Mouse (Mus musculus): ENCODE data around the gene Foxf2.

The Foxf2 gene

DNA sequence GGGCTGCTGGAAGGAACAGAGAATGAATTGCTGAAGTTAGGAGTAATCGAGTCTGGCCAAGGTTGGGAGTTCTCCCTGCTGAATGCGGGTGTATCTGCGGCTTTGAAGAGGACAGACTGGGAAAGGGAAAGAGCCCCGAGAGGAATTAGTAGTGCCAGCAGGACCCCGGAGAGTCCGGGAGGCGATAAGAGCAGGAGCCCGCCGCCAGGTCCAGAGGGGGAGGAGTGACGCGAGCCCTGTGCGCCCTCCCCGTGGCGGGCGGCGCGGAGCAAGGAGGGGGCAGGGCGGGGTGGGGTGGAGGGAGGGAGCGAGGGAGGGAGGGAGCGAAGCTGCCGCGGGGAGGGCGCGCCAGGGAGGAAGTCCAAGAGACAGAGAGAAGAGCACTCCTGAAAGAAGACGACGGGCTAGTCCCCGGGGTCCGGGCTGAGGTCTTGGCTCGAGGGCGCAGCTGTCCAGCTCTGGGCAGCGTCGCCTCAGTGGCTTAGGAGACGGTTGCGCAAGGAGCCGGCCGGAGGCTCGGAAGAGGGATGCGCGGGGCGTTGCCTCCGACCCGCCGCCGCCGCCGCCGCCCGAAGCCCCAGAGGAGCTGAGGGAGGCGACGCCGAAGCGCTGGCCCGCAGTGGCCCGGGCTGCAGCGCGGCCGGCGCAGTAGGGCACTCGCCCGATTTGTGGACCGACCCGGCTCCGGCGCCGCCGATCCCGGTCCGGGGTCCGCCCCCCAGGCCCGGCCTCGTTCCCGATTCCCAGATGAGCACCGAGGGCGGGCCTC is at the start of gene Foxf2:
TSS of gene Foxf2 (plus strand) at position 484 of the 769 bp plus-strand sequence.
- no peak for DNase-seq (ENCODE audit: low read depth, low spot score)

DNA sequence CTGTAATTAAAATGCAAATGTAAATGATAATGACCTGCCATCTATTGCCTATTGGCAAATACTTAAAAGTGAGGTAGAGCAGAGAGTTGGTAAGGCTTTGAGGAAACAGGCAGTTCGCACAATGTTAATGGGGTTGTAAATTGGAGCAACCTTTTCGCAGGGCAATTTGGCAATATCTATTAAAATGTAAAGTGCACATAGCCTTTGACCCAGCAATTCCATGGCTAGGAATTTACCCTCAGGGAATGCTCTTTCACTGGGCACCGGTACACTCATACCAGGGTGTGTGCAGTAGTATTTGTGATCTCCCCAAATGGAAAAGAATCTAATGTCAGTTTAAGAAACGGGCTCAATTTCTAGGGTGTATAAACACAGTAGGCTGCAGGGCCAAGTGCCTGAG is 48.9 kb upstream of the Foxf2 start:
- no peak for DNase-seq (ENCODE audit: low read depth, low spot score)

DNA sequence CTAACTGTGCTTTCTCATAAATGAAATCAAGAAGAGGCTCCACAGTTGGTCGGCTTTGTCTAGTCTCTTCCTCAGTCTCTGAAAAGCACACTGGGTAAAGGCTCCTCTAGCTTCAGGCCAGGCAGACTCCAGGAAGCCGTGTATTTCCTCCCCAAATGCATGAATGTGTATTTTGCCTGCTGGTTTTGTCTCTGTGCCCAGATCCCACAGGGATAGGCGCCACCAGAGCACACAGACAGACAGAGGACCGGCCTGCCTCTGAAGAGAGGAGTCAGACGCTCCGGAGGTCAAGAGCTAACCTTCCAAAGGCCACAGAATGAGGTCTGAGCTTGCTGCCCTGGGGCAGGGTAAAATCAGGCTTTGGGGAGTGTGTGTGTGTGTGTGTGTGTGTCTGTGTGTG is 48.0 kb upstream of the Foxf2 start:
- DNase-seq (ENCODE audit: low read depth, low spot score) = no peak

DNA sequence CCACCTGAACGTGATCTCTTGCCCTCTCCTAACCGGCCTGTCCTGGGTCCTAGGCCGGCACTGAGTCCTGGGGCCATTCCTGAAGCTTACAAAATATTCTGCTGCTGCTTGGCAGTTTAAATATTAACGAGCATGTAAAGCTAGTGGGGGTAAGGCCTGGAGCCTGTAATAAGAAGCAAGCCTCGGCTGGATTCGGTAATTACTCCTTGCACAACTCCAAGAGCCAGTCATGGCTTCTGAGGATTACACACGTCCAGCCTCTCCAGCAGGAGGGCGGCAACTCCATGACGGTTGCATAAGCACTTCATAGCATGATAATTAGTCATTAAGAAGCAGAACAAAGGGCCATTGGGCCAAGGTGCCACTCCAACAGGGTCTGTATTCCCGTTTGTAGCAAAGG is 47.2 kb upstream of the Foxf2 start:
- no peak for DNase-seq (ENCODE audit: low read depth, low spot score)

DNA sequence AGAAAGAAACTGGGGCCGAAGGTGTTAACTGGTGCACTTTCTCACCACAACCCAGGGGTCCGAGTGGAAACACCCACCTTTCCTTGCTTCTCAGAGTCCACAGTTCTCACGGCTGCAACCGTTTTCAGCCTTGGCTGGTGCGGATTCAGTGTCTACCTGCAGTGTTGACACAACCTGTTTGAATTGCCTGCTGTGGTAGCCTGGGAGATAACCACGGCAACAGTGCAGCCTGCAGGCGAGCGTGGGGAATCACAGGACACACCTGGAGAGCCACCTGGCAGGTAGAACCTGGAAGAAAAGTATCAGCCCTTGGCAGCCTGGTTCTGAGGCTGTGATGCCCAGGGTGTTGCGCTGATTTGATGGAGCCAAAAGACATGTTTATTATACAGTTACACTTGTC is 45.8 kb upstream of the Foxf2 start:
- peak; percentile 23 for DNase-seq (ENCODE audit: low read depth, low spot score)

DNA sequence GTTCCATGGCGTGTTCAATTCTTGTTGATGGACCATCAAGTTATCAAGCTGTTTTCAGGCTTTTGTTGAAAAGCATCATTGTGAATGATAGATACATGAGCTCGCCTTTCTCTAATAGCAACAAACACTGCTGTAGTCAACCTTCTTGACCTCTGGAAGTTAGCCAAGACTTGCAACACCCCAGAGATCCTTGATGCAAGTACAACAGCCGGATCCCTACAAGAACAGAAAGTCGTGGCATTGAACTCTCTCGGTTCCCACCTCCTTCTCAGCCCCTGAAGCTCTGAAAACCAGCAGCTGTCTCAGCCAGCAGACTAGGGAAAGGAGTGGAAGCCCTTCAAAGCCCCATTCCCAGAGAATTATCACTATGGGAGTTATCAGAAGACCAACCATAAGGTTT is 38.3 kb upstream of the Foxf2 start:
- DNase-seq (ENCODE audit: low read depth, low spot score) = no peak

DNA sequence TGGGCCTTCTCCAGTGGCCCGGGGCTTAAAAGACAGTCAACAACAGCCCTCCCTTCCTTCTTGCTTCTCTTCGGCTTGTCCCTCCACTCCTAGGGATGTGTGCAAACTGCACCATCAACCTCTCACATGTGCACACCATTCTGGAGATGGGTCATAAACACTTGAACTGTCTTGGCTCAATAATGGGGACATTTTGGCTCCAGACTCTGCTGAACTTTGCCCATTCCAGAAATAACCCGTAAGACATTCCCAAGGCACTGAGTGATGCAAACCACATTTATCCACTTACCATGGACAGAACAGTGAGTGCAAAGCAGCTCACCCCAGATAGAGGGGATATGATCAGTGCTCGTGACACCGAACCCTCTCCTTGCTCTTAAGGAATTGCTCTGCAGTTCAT is 26.0 kb upstream of the Foxf2 start:
- no peak for DNase-seq (ENCODE audit: low read depth, low spot score)

DNA sequence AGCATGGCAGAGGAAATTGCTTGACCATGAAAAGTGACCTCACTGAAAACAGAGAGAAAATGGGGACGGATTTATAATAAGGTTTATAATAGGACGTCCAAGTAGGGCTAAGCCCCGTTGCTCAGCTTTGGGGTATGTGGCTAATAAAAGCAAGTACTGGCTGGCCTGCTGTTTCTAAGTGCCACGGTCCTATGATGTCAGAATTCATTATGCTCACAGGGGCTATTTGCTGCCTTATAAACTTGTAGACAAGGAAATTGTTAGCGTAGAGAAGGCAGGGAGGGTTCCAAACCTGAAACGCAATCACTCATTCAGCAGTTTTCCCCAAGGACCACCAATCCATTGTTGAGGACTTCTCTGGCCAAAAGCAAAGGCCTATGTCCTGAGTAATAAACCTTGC is 21.7 kb upstream of the Foxf2 start:
- no peak for DNase-seq (ENCODE audit: low read depth, low spot score)

DNA sequence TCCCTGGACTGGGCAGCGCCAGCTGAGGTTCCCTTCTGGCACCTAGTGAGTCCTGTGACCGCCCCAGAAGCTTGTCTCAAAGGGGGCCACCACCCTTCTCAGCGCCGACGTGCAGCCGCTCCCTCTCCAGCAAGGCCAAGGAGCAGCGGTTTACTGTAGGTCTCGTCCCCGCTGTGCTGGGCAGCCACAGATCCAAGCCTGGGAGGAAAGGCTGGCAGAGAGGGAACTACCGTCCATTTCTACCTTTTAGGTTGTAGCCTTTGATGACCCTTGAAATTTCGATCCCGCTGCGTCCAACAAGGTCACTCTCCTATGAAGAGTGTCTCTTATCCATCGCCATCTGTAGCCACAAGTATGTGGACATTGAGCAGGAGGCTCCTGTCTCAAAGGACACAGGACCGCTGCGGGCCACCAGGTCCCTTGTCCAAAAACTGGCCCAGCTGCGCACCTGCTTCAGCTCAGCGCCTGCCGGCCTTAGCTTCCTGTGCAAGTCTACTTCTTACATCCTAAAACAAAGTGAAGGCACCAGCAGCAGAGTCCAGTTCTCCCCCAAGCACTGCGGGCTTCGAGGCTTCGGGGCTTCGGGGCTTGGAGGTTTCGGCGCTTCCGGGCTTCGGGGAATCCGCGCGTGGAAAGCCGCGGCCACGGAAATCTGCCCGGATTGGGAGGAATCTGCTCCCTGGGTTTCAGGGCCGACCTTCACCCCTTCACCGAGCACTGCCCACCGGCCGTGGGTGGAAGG is 10.7 kb upstream of the Foxf2 start:
- DNase-seq (ENCODE audit: low read depth, low spot score) = no peak

DNA sequence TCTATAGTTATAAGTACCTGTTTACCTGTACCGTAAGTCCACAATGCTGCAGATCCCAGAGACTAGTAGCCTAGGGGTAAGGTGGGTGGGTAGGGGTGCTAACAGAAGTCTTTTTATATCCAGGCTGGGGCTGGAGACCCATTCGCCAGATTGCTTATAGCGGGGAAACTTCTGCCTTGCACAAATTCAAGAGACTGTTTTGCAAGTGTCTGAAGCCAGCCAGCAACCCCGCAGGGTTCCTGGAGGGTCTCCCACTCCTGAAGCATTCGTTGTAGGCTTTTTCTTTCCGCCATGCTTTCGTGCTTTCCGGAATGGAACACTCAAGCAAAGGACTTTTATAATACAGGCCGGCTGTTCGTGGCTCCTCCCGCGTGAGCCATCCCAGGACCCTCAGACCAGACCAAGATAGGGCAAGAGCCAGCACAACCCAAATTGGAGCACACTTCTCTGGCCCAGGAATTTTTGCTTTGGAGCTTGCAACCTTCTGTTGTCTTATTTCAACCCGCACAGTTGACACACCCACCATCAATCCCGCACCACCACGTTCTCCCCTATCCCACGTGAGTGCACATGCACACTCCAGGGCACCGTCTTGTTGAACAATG is 10.0 kb upstream of the Foxf2 start:
- DNase-seq (ENCODE audit: low read depth, low spot score) = no peak

DNA sequence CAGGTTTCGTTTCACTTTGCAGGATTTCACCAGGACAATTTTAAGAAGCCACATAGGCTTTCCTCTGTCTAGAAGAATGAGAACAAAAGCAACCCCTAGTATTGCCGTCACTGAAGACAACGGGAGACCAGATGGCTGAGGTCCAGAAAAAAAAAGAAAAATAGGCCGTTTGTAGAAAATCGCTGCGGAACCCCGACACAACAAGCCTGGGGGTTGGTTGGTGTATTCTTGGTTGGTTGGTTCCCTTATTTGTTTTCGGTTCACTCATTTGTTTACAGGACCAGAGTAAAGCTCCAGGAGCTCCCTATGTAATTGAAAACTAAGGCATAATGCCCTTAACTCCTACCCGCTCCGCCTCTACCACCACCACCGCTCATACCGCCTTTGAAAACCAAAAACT is 7.6 kb upstream of the Foxf2 start:
- DNase-seq (ENCODE audit: low read depth, low spot score) = no peak

DNA sequence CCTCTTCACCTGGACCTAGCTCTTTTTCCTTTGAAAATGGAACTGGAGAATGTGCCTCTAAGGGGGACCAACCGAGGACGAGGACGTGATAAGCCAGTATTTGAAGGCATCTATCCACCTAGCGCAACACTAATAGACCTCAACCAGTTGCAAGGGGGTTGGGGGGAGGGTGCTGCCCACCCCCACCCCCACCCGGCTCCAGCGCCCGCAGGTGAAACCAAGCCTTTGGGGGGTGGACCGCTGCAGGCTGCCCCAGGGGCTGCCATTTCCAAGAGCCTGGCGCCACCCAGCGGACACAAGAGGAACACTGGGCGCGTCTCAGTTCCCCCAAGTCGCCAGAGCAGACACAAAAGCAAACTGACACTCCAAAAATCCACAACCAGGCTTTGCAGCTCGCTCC is 7.2 kb upstream of the Foxf2 start:
- peak; percentile 53 for DNase-seq (ENCODE audit: low read depth, low spot score)

DNA sequence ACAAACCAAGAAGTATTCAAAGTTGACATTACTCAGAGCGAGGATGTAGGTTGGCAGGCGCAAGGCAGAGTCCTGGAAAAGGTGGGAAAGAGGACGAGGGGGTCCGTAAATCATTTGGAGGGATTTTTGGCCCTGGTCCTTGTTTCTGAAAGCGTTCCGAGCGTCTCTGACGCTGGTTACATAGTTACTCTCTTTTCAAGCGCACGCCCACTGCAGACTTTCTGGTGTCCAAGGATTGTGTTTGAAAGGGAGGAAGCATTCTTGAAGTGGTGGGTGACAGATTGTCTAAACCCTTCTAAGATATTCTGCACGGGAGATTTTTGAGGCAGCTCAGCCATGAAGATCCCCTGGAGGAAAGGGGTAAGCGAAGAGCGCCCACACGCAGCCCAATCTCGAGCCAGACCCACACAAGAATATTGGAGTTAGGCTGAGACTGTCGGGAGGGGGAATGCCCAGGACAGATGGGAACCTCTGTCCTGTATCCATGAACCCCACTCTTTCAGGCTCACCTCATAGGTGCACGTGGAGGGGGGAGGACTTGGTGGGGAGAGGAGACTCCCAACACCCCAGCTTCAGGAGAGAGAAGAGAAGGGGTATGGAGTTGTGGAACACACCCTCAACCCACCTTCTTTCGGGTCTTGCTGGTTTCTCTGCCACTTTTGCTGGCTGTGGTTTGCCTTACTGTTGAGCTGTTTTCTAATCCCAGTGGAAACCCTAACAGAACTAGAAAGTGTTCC is 6.5 kb upstream of the Foxf2 start:
- DNase-seq (ENCODE audit: low read depth, low spot score) = no peak

DNA sequence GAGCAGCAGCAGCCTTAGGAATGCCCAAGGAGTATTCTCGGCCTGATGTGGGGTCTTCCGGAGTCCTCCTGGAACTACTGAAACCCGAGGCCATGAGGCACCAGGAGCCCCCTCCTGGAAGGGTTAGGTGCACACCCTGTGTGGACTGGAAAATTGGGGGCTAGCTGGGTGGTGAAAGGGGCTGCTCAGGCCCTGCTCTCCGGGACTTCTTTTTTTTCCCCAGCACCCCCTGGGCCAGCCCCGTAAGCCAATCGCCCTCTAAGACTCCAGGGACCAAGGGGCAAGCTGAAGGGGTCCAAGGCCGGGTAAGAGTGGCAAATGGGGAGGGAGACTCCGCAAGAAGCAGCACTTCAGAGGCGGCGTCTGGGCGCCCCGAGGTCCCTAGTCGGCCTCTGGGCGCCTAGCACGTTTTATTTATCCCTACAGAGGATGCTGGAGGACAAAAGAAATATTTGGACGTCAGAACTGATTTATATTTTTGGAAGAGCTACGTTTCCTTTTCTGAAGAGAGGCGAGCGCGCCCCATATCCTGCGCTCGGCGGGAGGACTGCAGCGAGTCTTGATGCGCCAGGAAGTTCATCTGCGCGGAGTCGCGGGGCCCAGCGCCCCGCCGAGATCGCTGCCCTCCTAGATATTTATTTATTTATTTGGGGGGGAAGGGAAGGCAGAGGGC is 5.7 kb upstream of the Foxf2 start:
- DNase-seq (ENCODE audit: low read depth, low spot score) = no peak

DNA sequence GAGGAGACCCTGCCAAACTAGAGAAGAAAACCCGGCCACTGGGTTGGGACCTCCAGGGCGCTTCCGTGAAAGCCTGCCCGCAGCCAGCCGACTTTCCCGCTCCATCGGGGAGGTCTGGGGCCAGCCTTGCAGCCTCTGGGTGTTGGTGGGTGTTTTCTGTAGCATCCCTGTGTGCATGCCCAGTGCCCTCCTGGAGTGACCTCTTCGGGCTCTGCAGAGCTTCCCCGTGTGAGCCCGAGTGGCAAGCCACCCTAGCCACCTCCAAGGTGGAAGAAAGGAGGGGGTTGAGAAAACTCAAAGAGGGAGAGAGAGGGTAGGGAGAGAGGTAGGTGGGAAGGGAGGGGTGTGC is 5.1 kb upstream of the Foxf2 start:
- DNase-seq (ENCODE audit: low read depth, low spot score) = no peak

DNA sequence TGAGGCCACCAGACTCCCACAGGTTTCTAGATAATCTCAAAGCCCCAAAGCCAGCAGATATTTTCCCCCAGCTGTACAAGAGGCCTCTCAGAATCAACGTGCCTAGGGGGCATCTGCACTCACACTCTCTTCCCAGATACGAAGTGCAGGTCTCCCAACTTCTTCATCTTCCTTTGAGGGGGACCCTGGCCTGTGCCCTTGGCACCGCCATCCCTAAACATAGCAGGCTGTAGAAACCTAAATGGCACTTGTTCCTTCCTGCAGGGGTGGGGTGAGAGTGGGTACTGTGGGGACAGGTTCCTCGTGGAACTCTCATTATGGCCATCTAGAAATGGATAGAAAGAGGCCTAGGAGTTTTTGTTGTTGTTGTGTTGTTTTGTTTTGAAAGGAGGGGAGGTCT is 4.7 kb upstream of the Foxf2 start:
- no peak for DNase-seq (ENCODE audit: low read depth, low spot score)

DNA sequence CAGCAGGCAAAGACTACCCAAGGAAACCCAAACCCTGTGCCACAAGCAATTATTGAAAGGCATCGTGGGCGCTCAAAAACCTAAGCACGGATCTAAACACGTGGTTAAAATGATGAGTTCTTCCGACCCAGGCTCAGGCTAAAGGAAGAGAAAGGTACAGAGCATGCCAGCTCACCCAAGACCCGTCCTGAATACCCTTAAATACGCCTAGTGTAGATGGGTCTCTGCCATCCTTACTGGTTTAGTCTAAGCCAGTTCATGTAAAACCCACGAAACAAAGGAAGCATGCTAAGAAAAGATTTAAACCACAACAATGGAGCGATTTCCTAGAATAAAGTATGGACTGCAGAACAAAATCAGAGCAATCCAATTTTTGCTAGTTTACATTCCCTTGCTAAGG is 3.9 kb upstream of the Foxf2 start:
- no peak for DNase-seq (ENCODE audit: low read depth, low spot score)

DNA sequence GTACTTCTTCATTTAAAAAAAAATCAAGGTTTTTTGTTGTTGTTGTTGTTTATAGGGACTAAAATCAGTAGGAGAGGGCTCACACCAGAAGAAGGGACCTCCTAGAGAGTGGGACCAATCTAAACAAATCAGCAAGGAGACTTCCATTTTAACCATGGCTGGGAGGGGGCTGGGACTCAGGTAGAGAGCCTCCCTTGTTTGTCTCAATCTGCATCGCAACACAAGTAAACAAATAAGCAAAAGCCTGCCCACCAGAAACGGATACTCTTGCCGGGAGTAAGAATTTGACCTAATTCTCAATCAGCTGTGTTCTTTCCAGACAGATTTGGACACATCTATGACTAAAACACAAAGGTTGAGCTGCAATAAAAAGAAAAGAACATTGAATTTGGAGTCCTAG is 3.2 kb upstream of the Foxf2 start:
- DNase-seq (ENCODE audit: low read depth, low spot score) = no peak

DNA sequence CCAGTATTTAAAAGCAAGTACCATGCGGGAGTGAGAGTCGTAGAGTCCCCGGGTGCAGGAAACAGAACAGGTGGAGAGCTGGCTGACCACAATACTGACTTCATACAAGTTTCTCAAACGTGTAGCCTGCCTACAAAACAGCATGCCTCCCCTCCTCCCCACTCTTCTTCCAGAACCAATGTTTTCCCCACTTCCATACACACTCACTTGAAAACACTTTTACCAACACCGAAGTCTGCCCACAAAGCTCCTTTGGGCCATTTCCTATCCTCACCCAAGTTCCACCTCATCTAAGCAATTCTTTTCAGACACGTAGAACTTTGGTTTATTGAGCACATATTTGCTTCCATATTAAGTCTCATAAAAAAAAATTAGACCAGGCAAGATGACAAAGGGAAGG is 2.3 kb upstream of the Foxf2 start:
- DNase-seq (ENCODE audit: low read depth, low spot score) = no peak

DNA sequence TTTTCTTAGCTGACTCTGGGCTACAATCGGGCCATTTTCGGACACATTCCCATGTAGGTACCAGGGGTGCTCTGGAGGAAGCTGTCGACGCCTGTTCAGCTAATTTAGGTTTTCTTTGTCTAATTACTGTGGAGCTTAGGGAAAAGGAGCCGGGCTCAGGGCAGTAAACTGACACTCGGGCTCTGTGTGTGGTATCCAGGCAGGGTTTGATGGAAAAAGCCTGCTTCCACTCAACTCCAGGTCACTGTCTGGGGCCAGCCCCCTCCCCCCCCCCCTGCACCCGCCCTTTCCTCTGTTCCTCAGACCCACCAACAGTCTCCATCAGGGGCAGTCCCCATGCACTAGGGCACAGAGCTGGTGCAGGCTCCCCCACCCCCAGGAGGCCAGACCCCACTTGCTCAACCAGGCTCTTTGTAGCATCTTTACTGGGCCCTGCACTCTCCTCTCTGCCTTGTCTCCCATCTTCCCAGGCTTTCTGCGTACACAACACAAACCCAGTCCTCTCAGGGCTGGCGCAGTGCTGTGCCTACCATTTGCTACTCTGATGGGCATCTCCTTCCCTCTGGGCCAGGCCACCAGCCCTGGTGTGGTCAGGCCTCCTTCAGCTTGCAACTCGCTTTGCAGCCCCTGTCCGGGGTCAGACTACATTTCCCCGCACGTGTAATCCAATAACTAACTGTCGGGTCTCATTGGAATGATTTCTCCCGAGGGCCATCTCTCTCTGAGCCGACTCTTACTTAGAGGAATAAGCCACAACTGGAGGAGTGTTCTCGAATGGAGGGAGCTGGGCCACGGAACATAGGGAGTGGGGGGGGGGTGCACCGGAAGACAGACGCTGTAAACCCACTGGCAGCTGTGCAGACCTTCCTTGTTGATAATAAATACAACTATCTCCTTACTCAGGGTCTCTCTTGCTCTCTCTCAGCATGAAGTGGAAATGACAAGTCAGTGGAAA is 1.4 kb upstream of the Foxf2 start:
- no peak for DNase-seq (ENCODE audit: low read depth, low spot score)

DNA sequence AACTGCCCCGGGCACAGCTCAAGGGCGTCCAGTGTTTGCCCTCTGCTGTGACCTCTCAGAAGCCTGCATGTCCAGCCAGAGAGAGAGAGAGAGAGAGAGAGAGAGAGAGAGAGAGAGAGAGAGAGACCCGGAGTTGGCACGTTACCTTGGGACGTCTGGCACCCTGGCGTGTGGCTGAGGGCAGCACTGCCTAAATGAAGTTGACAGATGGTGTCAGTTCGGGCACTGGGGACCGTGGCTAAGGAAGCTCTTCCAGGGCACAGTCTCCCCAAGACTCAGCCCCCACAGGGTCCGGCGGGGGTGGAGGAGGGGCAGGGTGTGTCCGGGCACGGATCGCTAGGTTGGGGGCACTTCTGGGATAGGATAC is 667 bp upstream of the Foxf2 start:
- no peak for DNase-seq (ENCODE audit: low read depth, low spot score)
